ENCODE assay signal across 13 mouse cellular contexts in the genomic region with DNA sequence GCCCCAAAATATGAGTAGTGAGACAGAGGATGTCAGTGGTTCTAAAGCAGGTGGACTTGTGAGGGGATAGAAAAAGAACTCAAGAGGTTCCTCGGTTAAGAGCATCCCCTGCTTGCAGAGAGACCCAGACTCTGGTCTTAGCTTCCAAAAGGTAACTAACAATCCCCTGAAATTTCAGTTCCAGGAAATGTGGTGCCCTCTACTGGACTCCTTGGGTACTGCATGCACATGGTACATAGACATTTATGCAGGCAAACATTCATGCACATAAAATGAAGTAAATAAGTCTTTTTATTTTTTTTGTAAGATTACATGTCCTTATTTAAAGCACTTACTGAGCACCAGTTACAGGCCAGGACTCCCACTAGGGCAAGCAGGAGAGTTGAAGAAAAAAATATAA. TPM values are rescaled to one million over a fixed set of nuclear protein-coding genes. Genes with fewer than 3 reads are reported as not detected.
DNase-seq lines count a peak whose midpoint lies in the region; ATAC-seq and TF ChIP-seq lines count a peak whose summit lies in the region.
"Had no signal": no experiment of that assay in that cellular context is flagged by ENCODE, and none has a peak within 500 bp of the region (broad histone marks: within the 10 kb centered on the region; RNA-seq: fewer than 3 reads in every experiment).

No protein-coding gene starts in this region.

- no peaks in the 10 kb centered on the region for H3K4me1 ChIP-seq in intestine, embryonic 14.5 days (replicated peaks; ENCODE audit: control insufficient read depth, insufficient read depth, low read length)
- H3K4me1 ChIP-seq in intestine, embryonic 16.5 days (ENCODE audit: control insufficient read depth, insufficient read depth, low read length), result no peaks in the 10 kb centered on the region
- H3K4me1 ChIP-seq in midbrain, postnatal 0 days (ENCODE audit: insufficient read depth, low read length), result no peaks in the 10 kb centered on the region
- no peaks in the 10 kb centered on the region for H3K4me1 ChIP-seq in midbrain, embryonic 11.5 days (ENCODE audit: control insufficient read depth, insufficient read depth, low read length)
- H3K4me1 ChIP-seq in forebrain, embryonic 14.5 days (ENCODE audit: control insufficient read depth, insufficient read depth, low read length), result no peaks in the 10 kb centered on the region

- WGBS in intestine, embryonic 14.5 days, result 89% methylated on average over 1 of the region's 1 CpGs
- 83% methylated on average over 1 of the region's 1 CpGs for WGBS in intestine, embryonic 16.5 days
- 90% methylated on average over 1 of the region's 1 CpGs for WGBS in midbrain, postnatal 0 days
- WGBS in midbrain, embryonic 11.5 days, result 90% methylated on average over 1 of the region's 1 CpGs
- 85% methylated on average over 1 of the region's 1 CpGs for WGBS in forebrain, embryonic 14.5 days

- no peak for ATAC-seq in intestine, embryonic 14.5 days (replicated peaks; ENCODE audit: low FRiP score, low TSS enrichment, low read depth)
- no peak for ATAC-seq in intestine, embryonic 16.5 days
- ATAC-seq in midbrain, postnatal 0 days (ENCODE audit: low FRiP score), result no peak
- ATAC-seq in midbrain, embryonic 11.5 days (ENCODE audit: low FRiP score), result no peak
- no peak for ATAC-seq in forebrain, embryonic 14.5 days

- no peaks in the 10 kb centered on the region for H3K36me3 ChIP-seq in intestine, embryonic 14.5 days (ENCODE audit: control insufficient read depth, insufficient read depth, low read length)
- H3K36me3 ChIP-seq in intestine, embryonic 16.5 days (ENCODE audit: control insufficient read depth, insufficient read depth, low read length), result no peaks in the 10 kb centered on the region
- H3K36me3 ChIP-seq in midbrain, postnatal 0 days (ENCODE audit: insufficient read depth, low read length), result no peaks in the 10 kb centered on the region
- no peaks in the 10 kb centered on the region for H3K36me3 ChIP-seq in midbrain, embryonic 11.5 days (ENCODE audit: control insufficient read depth, insufficient read depth, low read length)
- no peaks in the 10 kb centered on the region for H3K36me3 ChIP-seq in forebrain, embryonic 14.5 days (ENCODE audit: control insufficient read depth, insufficient read depth, low read length)
- H3K36me3 ChIP-seq: forebrain, embryonic 12.5 days; heart, embryonic 12.5 days had no signal

- peak; percentile 58 for DNase-seq in intestine, embryonic 14.5 days (ENCODE audit: low spot score)
- DNase-seq in midbrain, postnatal 0 days (ENCODE audit: low spot score), result no peak
- DNase-seq in midbrain, embryonic 11.5 days (ENCODE audit: low spot score, missing footprints), result no peak
- peak; percentile 44 for DNase-seq in NIH3T3 (ENCODE audit: low read depth)
- DNase-seq in testis, postnatal 10 days (ENCODE audit: low spot score), result peak; percentile 60
- DNase-seq in Muller cell, postnatal 12 days (ENCODE audit: inconsistent ontology term), result no peak
- DNase-seq in forebrain, embryonic 14.5 days (ENCODE audit: low spot score), result no peak
- DNase-seq: kidney, adult 18-20 months; lung, postnatal 14 days; right cerebral cortex, postnatal 25 days had no signal

- no peak overlapping the region for H3K27ac ChIP-seq in intestine, embryonic 14.5 days (ENCODE audit: low read depth)
- no peak overlapping the region for H3K27ac ChIP-seq in intestine, embryonic 16.5 days (ENCODE audit: low read length)
- no peak overlapping the region for H3K27ac ChIP-seq in midbrain, postnatal 0 days (ENCODE audit: low read depth, low read length)
- H3K27ac ChIP-seq in midbrain, embryonic 11.5 days (ENCODE audit: low read depth, low read length), result no peak overlapping the region
- no peak overlapping the region for H3K27ac ChIP-seq in forebrain, embryonic 14.5 days (ENCODE audit: low read depth, low read length)
- H3K27ac ChIP-seq: forebrain, embryonic 12.5 days had no signal

- H3K4me3 ChIP-seq in intestine, embryonic 14.5 days (ENCODE audit: low read depth, low read length), result no peak overlapping the region
- H3K4me3 ChIP-seq in intestine, embryonic 16.5 days (ENCODE audit: low read length), result no peak overlapping the region
- no peak overlapping the region for H3K4me3 ChIP-seq in midbrain, postnatal 0 days (ENCODE audit: low read depth, low read length)
- H3K4me3 ChIP-seq in midbrain, embryonic 11.5 days (ENCODE audit: low read depth, low read length), result no peak overlapping the region
- no peak overlapping the region for H3K4me3 ChIP-seq in forebrain, embryonic 14.5 days (ENCODE audit: low read depth, low read length)
- H3K4me3 ChIP-seq: forebrain, embryonic 12.5 days; heart, embryonic 12.5 days had no signal

- no peaks in the 10 kb centered on the region for H3K27me3 ChIP-seq in intestine, embryonic 14.5 days (replicated peaks; ENCODE audit: control insufficient read depth, insufficient read depth, low read length)
- H3K27me3 ChIP-seq in intestine, embryonic 16.5 days (replicated peaks; ENCODE audit: control insufficient read depth, insufficient read depth, low read length), result no peaks in the 10 kb centered on the region
- no peaks in the 10 kb centered on the region for H3K27me3 ChIP-seq in midbrain, postnatal 0 days (ENCODE audit: insufficient read depth, low read length)
- H3K27me3 ChIP-seq in midbrain, embryonic 11.5 days (ENCODE audit: control insufficient read depth, insufficient read depth, low read length), result no peaks in the 10 kb centered on the region; the same call in 1 of the 2 replicates
- H3K27me3 ChIP-seq in forebrain, embryonic 14.5 days (replicated peaks; ENCODE audit: control insufficient read depth, insufficient read depth, low read length), result no peaks in the 10 kb centered on the region
- H3K27me3 ChIP-seq: heart, embryonic 12.5 days had no signal

- H3K9ac ChIP-seq in intestine, embryonic 14.5 days (ENCODE audit: low read length), result no peak overlapping the region
- no peak overlapping the region for H3K9ac ChIP-seq in intestine, embryonic 16.5 days (ENCODE audit: low read depth, low read length)
- no peak overlapping the region for H3K9ac ChIP-seq in midbrain, postnatal 0 days (replicated peaks; ENCODE audit: low read length, poor library complexity, severe bottlenecking)
- no peak overlapping the region for H3K9ac ChIP-seq in midbrain, embryonic 11.5 days (ENCODE audit: low read length)
- H3K9ac ChIP-seq in forebrain, embryonic 14.5 days (ENCODE audit: low read length), result no peak overlapping the region
- H3K9ac ChIP-seq: forebrain, embryonic 12.5 days; heart, embryonic 12.5 days had no signal

- TF ChIP-seq CTCF in midbrain, postnatal 0 days (IDR thresholded peaks at IDR 0.05), result peak; percentile 71

- H3K4me2 ChIP-seq in intestine, embryonic 14.5 days (ENCODE audit: low read length), result no peak overlapping the region
- no peak overlapping the region for H3K4me2 ChIP-seq in intestine, embryonic 16.5 days (ENCODE audit: low read depth, low read length)
- H3K4me2 ChIP-seq in midbrain, postnatal 0 days (ENCODE audit: low read depth, low read length, poor library complexity, severe bottlenecking), result no peak overlapping the region
- H3K4me2 ChIP-seq in midbrain, embryonic 11.5 days, result no peak overlapping the region
- H3K4me2 ChIP-seq in forebrain, embryonic 14.5 days (ENCODE audit: low read length), result no peak overlapping the region
- H3K4me2 ChIP-seq: forebrain, embryonic 12.5 days; heart, embryonic 12.5 days had no signal

- H3K9me3 ChIP-seq in intestine, embryonic 14.5 days (ENCODE audit: control insufficient read depth, low read length), result no peaks in the 10 kb centered on the region
- 0 out of 2 replicates have a peak, but pooled peaks cover 3% of the 10 kb centered on the region for H3K9me3 ChIP-seq in intestine, embryonic 16.5 days (ENCODE audit: control insufficient read depth, low read length)
- H3K9me3 ChIP-seq in midbrain, postnatal 0 days (ENCODE audit: low read length), result no peaks in the 10 kb centered on the region
- no peaks in the 10 kb centered on the region for H3K9me3 ChIP-seq in midbrain, embryonic 11.5 days (ENCODE audit: control insufficient read depth, low read length)
- no peaks in the 10 kb centered on the region for H3K9me3 ChIP-seq in forebrain, embryonic 14.5 days (replicated peaks; ENCODE audit: control insufficient read depth, low read length)
- H3K9me3 ChIP-seq: forebrain, embryonic 12.5 days had no signal

RNA-seq across cellular contexts. Expression of a gene that starts 45.6 kb away (rescaled TPM):
- polyA plus RNA-seq in intestine, embryonic 14.5 days (2014; fragmentation: Nextera tagmentation; extraction: Ambion mirVana), result 136 and 151 TPM in 2 replicates
- polyA plus RNA-seq in intestine, embryonic 16.5 days (2015; fragmentation: Nextera tagmentation; extraction: Ambion mirVana), result 119 TPM in 2 replicates
- 85.5 and 141 TPM in 2 replicates for total RNA-seq in midbrain, postnatal 0 days (2014; rRNA removed)
- polyA plus RNA-seq in midbrain, postnatal 0 days (2015; fragmentation: Nextera tagmentation; extraction: Ambion mirVana), result 170 and 174 TPM in 2 replicates
- 192 and 203 TPM in 2 replicates for polyA plus RNA-seq in midbrain, embryonic 11.5 days (2014; fragmentation: Nextera tagmentation; extraction: Ambion mirVana)
- polyA plus RNA-seq in forebrain, embryonic 14.5 days (2014; fragmentation: Nextera tagmentation; extraction: Ambion mirVana), result 198 and 218 TPM in 2 replicates

Comparison
In these comparisons a context has a peak if more than half of its experiments do, and no peak if none do; other contexts are left out.
1. DNase-seq: peak in intestine, embryonic 14.5 days (single experiment), NIH3T3 (single experiment) and testis, postnatal 10 days (single experiment); none in midbrain, postnatal 0 days (single experiment), midbrain, embryonic 11.5 days (single experiment), Muller cell, postnatal 12 days (single experiment) and forebrain, embryonic 14.5 days (single experiment).